ENCODE assay signal across 8 mouse cellular contexts in the genomic region with DNA sequence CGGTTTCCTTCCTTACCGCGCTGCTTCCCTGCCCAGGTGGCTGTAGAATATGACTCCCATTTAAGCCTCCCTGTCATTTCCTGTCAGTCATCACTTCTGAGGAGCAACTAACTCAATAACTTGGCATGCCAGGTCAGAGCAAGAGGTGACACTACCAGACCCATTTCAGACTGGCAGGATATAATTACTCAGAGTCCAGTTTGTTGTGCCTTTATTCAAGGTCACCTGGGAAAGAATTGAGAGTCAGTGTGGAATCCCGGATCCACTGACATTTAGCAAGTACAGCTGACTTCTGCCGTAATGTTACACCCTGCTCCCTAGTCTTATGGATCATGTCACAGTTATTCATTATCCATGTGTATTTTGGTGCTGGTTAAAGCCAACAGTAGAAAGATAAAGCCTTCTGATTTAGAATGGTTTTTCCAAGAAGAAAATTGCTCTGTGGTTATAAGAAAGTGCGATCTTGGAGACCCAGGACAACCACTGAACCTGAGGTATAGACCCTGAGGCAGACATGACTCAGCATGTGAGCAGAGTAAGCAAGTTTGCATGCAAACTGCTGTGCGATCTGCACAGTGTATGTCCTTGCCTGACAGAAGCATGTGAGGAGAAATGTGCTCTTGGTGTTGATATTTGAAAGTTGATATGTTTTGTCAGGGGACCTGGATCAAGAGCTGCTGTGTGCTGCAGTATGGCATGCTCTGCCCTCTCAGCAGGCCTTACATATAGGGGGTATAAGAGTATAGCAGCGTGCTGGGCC. TPM values are rescaled to one million over a fixed set of nuclear protein-coding genes. Genes with fewer than 3 reads are reported as not detected.
DNase-seq lines count a peak whose midpoint lies in the region; ATAC-seq and TF ChIP-seq lines count a peak whose summit lies in the region.

No protein-coding gene starts in this region.

- 56% methylated on average over 8 of the region's 8 CpGs for WGBS in hindbrain, embryonic 12.5 days
- WGBS in liver, postnatal 0 days (ENCODE audit: insufficient replicate concordance), result 36% methylated on average over 8 of the region's 8 CpGs

- H3K27ac ChIP-seq in hindbrain, embryonic 12.5 days, result no peak overlapping the region
- H3K27ac ChIP-seq in liver, postnatal 0 days (ENCODE audit: low read depth), result peak overlapping the region; percentile 95

- no peak for TF ChIP-seq EP300 in liver, postnatal 0 days (IDR thresholded peaks at IDR 0.05; ENCODE audit: low read depth)

- no peaks in the 10 kb centered on the region; the same call in 1 of the 2 replicates for H3K27me3 ChIP-seq in hindbrain, embryonic 12.5 days
- no peaks in the 10 kb centered on the region for H3K27me3 ChIP-seq in liver, postnatal 0 days (ENCODE audit: insufficient read depth, low read length)

- intact Hi-C loops in gastrocnemius, postnatal 14 days (cut with DNase I; ENCODE audit: low total_unique reads), result no loop called here

- peak overlapping the region; percentile 72 for H3K4me3 ChIP-seq in hindbrain, embryonic 12.5 days
- H3K4me3 ChIP-seq in liver, postnatal 0 days (ENCODE audit: low read depth, low read length), result peak overlapping the region; percentile 90

- no peaks in the 10 kb centered on the region for H3K36me3 ChIP-seq in hindbrain, embryonic 12.5 days
- no peaks in the 10 kb centered on the region for H3K36me3 ChIP-seq in liver, postnatal 0 days (replicated peaks; ENCODE audit: insufficient read depth, low read length)

- H3K9ac ChIP-seq in hindbrain, embryonic 12.5 days, result peak overlapping the region; percentile 19; the same call in 1 of the 2 replicates
- peak overlapping the region; percentile 92 for H3K9ac ChIP-seq in liver, postnatal 0 days (replicated peaks)

- H3K9me3 ChIP-seq in hindbrain, embryonic 12.5 days (replicated peaks), result no peaks in the 10 kb centered on the region
- H3K9me3 ChIP-seq in liver, postnatal 0 days (ENCODE audit: low read length), result no peaks in the 10 kb centered on the region

- peaks cover 23% of the 10 kb centered on the region for H3K4me1 ChIP-seq in hindbrain, embryonic 12.5 days
- H3K4me1 ChIP-seq in liver, postnatal 0 days (ENCODE audit: insufficient read depth), result peaks cover 34% of the 10 kb centered on the region

- ATAC-seq in hindbrain, embryonic 12.5 days (ENCODE audit: low FRiP score), result no peak
- no peak for ATAC-seq in liver, postnatal 0 days
- ATAC-seq in erythroid progenitor cell, adult 5-6 weeks (replicated peaks; ENCODE audit: low FRiP score, poor library complexity, severe bottlenecking), result no peak

- TF ChIP-seq CTCF in liver, postnatal 0 days (IDR thresholded peaks at IDR 0.05; ENCODE audit: low read depth), result no peak

- DNase-seq in kidney, adult 9 months, result peak; percentile 17
- no peak for DNase-seq in kidney, postnatal 4 days
- peak; percentile 41 for DNase-seq in brain, adult 2 months (ENCODE audit: low read depth, low spot score)
- no peak for DNase-seq in liver, postnatal 0 days
- no peak for DNase-seq in gastrocnemius, postnatal 14 days
- DNase-seq in spleen, adult 18-20 months, result no peak

- H3K4me2 ChIP-seq in hindbrain, embryonic 12.5 days (replicated peaks), result peak overlapping the region; percentile 86
- H3K4me2 ChIP-seq in liver, postnatal 0 days (ENCODE audit: low read depth, low read length), result peak overlapping the region; percentile 94

RNA-seq across cellular contexts. Expression of a gene that starts 1.7 kb away (rescaled TPM):
- polyA plus RNA-seq in hindbrain, embryonic 12.5 days (2016; fragmentation: Nextera tagmentation; extraction: Ambion mirVana), result 10.0 and 10.1 TPM in 2 replicates
- 31.1 and 31.4 TPM in 2 replicates for polyA plus RNA-seq in liver, postnatal 0 days (2015; fragmentation: Nextera tagmentation; extraction: Ambion mirVana)
- 1 to 10 TPM; 1.8 to 2.6 TPM for total RNA-seq in gastrocnemius, postnatal 14 days (2021)
- total RNA-seq in erythroid progenitor cell, adult 5-6 weeks (2015; ENCODE audit: low replicate concordance), result 16.2 and 21.8 TPM in 2 replicates
- 1.6 and 5.4 TPM in 2 replicates for total RNA-seq in erythroid progenitor cell, adult 5-6 weeks (2017; ENCODE audit: low replicate concordance)

RNA-seq across cellular contexts. Expression of a gene that starts 24.8 kb away (rescaled TPM):
- 15.3 and 19.2 TPM in 2 replicates for polyA plus RNA-seq in hindbrain, embryonic 12.5 days (2016; fragmentation: Nextera tagmentation; extraction: Ambion mirVana)
- 2.6 and 2.7 TPM in 2 replicates for polyA plus RNA-seq in liver, postnatal 0 days (2015; fragmentation: Nextera tagmentation; extraction: Ambion mirVana)
- 1 to 10 TPM; 5.5 to 5.7 TPM for total RNA-seq in gastrocnemius, postnatal 14 days (2021)
- total RNA-seq in erythroid progenitor cell, adult 5-6 weeks (2015; ENCODE audit: low replicate concordance), result 1.7 and 15.5 TPM in 2 replicates
- total RNA-seq in erythroid progenitor cell, adult 5-6 weeks (2017; ENCODE audit: low replicate concordance), result 8.4 and 9.0 TPM in 2 replicates

RNA-seq across cellular contexts. Expression of a gene that starts 53.4 kb away (rescaled TPM):
- 29.8 and 32.0 TPM in 2 replicates for polyA plus RNA-seq in hindbrain, embryonic 12.5 days (2016; fragmentation: Nextera tagmentation; extraction: Ambion mirVana)
- 7.2 and 7.6 TPM in 2 replicates for polyA plus RNA-seq in liver, postnatal 0 days (2015; fragmentation: Nextera tagmentation; extraction: Ambion mirVana)
- total RNA-seq in gastrocnemius, postnatal 14 days (2021), result 1 to 10 TPM; 3.0 to 3.1 TPM
- 3.8 and 14.1 TPM in 2 replicates for total RNA-seq in erythroid progenitor cell, adult 5-6 weeks (2015; ENCODE audit: low replicate concordance)
- total RNA-seq in erythroid progenitor cell, adult 5-6 weeks (2017; ENCODE audit: low replicate concordance), result 5.3 and 13.7 TPM in 2 replicates

RNA-seq across cellular contexts. Expression of a gene that starts 56.7 kb away (rescaled TPM):
- polyA plus RNA-seq in hindbrain, embryonic 12.5 days (2016; fragmentation: Nextera tagmentation; extraction: Ambion mirVana), result 31.0 and 31.3 TPM in 2 replicates
- 9.6 and 9.7 TPM in 2 replicates for polyA plus RNA-seq in liver, postnatal 0 days (2015; fragmentation: Nextera tagmentation; extraction: Ambion mirVana)
- total RNA-seq in gastrocnemius, postnatal 14 days (2021), result 10 to 100 TPM; 22.7 to 23.8 TPM
- 5.4 and 11.3 TPM in 2 replicates for total RNA-seq in erythroid progenitor cell, adult 5-6 weeks (2015; ENCODE audit: low replicate concordance)
- 10.1 and 17.5 TPM in 2 replicates for total RNA-seq in erythroid progenitor cell, adult 5-6 weeks (2017; ENCODE audit: low replicate concordance)

Comparison
In these comparisons a context has a peak if more than half of its experiments do, and no peak if none do; other contexts are left out.
1. DNase-seq: peak in kidney, adult 9 months (single experiment) and brain, adult 2 months (single experiment); none in kidney, postnatal 4 days (0 of 2), liver, postnatal 0 days (single experiment), gastrocnemius, postnatal 14 days (single experiment) and spleen, adult 18-20 months (0 of 2).